Mouse (Mus musculus): ENCODE measurements at regions not wholly inside any gene's neighbourhood (a gene's known extent, or its start where the extent isn't known, plus 50 kb on each side); places are given as distances from the start of the nearest gene placed in this dataset.

DNA sequence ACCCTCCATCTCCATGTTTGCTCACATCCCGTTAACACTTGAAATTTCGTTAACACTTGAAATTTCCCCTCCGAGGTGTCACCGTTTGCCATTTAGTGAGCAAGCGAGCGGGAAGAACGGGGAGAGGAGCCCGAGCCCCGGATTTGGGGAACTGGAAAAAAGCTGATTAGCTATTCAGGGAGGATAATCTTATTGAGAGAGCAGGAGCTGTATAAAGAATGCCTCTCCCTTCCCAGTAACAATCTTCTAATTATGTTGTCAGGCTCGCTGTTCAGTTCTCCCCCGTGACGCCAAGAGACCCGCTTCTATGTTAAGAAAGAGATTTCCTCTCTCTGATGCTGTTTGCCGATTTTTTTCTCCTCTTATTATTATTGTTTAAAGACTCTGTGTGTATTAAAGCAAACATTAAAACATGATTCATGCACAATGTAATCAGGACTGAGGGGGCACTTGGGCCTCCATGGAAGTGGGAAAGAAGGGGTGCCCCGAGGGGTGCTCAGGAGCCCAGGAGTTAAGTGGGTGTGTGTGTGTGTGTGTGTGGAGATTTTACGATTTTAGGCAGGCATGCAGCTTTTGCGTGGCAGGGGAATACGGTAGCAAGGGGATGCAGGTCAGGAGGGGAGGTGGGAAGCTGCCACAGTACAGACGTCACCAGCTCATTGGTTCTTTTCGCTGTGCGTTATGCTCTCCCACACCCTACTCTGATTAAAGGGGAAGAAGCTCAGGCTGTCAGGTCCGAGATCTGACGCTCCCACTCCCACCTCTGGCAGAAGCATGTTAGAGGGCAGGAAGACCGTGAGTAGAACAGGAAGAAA lies 64.2 kb upstream of the A230072I06Rik start:
- Histone ChIP-seq H3K27ac (ENCODE audit: low read depth, low read length) (peak overlapping the region; percentile 54), H3K9me3 (ENCODE audit: low read length) (no peaks in the 10 kb centered on the region), H3K4me2 (ENCODE audit: low read depth) (peak overlapping the region; percentile 42), H3K27me3 (ENCODE audit: insufficient read depth, low read length) (peaks cover 4% of the 10 kb centered on the region; the same call in 1 of the 2 replicates), H3K4me3 (ENCODE audit: low read depth, low read length) (peak overlapping the region; percentile 19), H3K4me1 (ENCODE audit: insufficient read depth) (peaks cover 8% of the 10 kb centered on the region; the same call in 1 of the 2 replicates), H3K9ac (peak overlapping the region; percentile 39), H3K36me3 (ENCODE audit: insufficient read depth) (no peaks in the 10 kb centered on the region)
- DNase-seq = peak; percentile 60
- no peak for TF ChIP-seq CTCF (IDR thresholded peaks at IDR 0.05; ENCODE audit: low read depth)
- peak; percentile 89 for ATAC-seq
- WGBS = 7% methylated on average over 24 of the region's 24 CpGs

DNA sequence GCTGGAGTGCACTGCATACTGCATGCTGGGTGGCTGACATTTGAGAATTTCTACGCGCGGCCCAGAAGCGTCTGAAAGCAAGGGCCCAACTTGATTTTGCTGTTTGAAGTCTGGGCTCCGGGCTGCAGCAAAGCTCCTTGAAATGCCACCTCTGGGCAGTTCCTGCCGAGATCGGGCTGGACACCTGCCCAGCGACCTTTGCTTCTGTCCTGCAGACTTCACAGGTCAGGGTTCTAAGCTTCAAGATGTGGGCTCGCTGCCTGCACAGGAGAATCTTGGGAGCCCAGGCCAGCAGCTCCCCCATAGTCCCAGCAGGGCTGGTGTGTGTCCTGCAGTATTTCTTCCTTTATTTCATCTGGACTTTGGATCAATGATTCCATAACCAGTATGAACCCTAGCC lies 57.1 kb upstream of the A230072I06Rik start:
- Histone ChIP-seq H3K9ac (no peak overlapping the region), H3K27me3 (ENCODE audit: insufficient read depth, low read length) (no peaks in the 10 kb centered on the region), H3K4me1 (ENCODE audit: insufficient read depth) (no peaks in the 10 kb centered on the region), H3K4me2 (ENCODE audit: low read depth) (no peak overlapping the region), H3K36me3 (ENCODE audit: insufficient read depth) (no peaks in the 10 kb centered on the region), H3K27ac (ENCODE audit: low read depth, low read length) (no peak overlapping the region), H3K9me3 (ENCODE audit: low read length) (no peaks in the 10 kb centered on the region), H3K4me3 (ENCODE audit: low read depth, low read length) (no peak overlapping the region)
- 79% methylated on average over 9 of the region's 9 CpGs for WGBS
- TF ChIP-seq CTCF (IDR thresholded peaks at IDR 0.05; ENCODE audit: low read depth) = no peak
- DNase-seq = no peak
- ATAC-seq = no peak

DNA sequence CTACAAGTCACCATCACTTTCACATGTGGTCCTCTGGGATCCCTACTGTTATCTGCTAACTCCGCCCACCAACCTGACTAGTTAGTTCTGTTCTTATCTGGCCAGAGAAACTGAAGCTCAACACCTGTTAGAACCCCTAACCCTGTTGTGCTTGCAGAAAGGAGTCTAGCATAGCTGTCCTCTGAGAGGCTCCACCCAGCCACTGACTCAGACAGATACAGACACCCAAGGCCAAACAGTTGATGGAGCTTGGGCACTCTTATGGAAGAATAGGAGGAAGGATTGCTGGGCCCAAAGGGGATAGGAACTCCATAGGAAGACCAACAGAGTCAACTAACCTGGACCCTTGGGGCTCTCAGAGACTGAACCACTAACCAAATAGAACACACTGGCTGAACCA lies 55.2 kb upstream of the A230072I06Rik start:
- Histone ChIP-seq H3K36me3 (ENCODE audit: insufficient read depth) (no peaks in the 10 kb centered on the region), H3K4me3 (ENCODE audit: low read depth, low read length) (no peak overlapping the region), H3K9ac (no peak overlapping the region), H3K9me3 (ENCODE audit: low read length) (no peaks in the 10 kb centered on the region), H3K27me3 (ENCODE audit: insufficient read depth, low read length) (no peaks in the 10 kb centered on the region), H3K27ac (ENCODE audit: low read depth, low read length) (no peak overlapping the region), H3K4me1 (ENCODE audit: insufficient read depth) (no peaks in the 10 kb centered on the region), H3K4me2 (ENCODE audit: low read depth) (no peak overlapping the region)
- 93% methylated on average over 1 of the region's 1 CpGs for WGBS
- TF ChIP-seq CTCF (IDR thresholded peaks at IDR 0.05; ENCODE audit: low read depth) = no peak
- no peak for ATAC-seq
- DNase-seq = no peak
